Mouse (Mus musculus) heart, embryonic 11.5 days (tissue): ENCODE measurements around the gene Nedd9. TPM values are rescaled to one million over a fixed set of nuclear protein-coding genes. Genes with fewer than 3 reads are reported as not detected.

ENCODE experiments used
- ATAC-seq: fragments of 200-750 bp; cut with Nextera tagmentation; replicated peaks from 2 replicates; pipeline ENCODE4 v1.8.0; 2017; ENCODE audit warnings: moderate library complexity; ENCODE audit not compliant: insufficient number of reproducible peaks, low FRiP score, low TSS enrichment
- H3K27ac ChIP-seq: fragments of 300-500 bp; sonication (generic); 2 replicates; pipeline ENCODE4 v1.5.1; 2014; ENCODE audit warnings: mild to moderate bottlenecking, low read depth, low read length
- H3K27me3 ChIP-seq: fragments of 300-500 bp; sonication (generic); 2 replicates; pipeline ENCODE4 v1.6.1; 2014; ENCODE audit warnings: mild to moderate bottlenecking, low read length, mixed read lengths; ENCODE audit not compliant: control insufficient read depth, insufficient read depth
- H3K36me3 ChIP-seq: fragments of 300-500 bp; sonication (generic); 2 replicates; pipeline ENCODE4 v1.6.1; 2014; ENCODE audit warnings: mild to moderate bottlenecking, low read length, moderate library complexity, mixed read lengths; ENCODE audit not compliant: control insufficient read depth, insufficient read depth
- H3K4me1 ChIP-seq: fragments of 300-500 bp; sonication (generic); 2 replicates; pipeline ENCODE4 v1.6.1; 2014; ENCODE audit warnings: low read length; ENCODE audit not compliant: control insufficient read depth, insufficient read depth
- H3K4me2 ChIP-seq: fragments of 300-500 bp; sonication (generic); 2 replicates; pipeline ENCODE4 v1.6.1; 2014; ENCODE audit warnings: mild to moderate bottlenecking, moderate library complexity
- H3K4me3 ChIP-seq: fragments of 300-500 bp; sonication (generic); 2 replicates; pipeline ENCODE4 v1.5.1; 2014; ENCODE audit warnings: low read depth, low read length
- H3K9ac ChIP-seq: fragments of 300-500 bp; sonication (generic); 2 replicates; pipeline ENCODE4 v1.6.1; 2014; ENCODE audit warnings: mild to moderate bottlenecking, low read depth, low read length, moderate library complexity
- H3K9me3 ChIP-seq: fragments of 300-500 bp; sonication (generic); replicated peaks from 2 replicates; pipeline ENCODE4 v1.6.1; 2016; ENCODE audit warnings: low read length; ENCODE audit not compliant: control insufficient read depth
- WGBS: fragments of 180-500 bp; shearing (Covaris S2); extraction: QIAGEN DNeasy Blood & Tissue Kit; methylation state at CpG from one replicate; pipeline ENCODE4 v1.1.7; 2014; ENCODE audit not compliant: insufficient replicate concordance; 5-methylcytosine and 5-hydroxymethylcytosine counted together
- polyA plus RNA-seq: library from polyadenylated mRNA; unstranded; fragments of >200 nt; fragmentation: Nextera tagmentation; extraction: Ambion mirVana; gene quantifications from 2 replicates; pipeline ENCODE4 v1.2.1, GENCODE M21; 2014

Nedd9 gene
- polyA plus RNA-seq, 1 experiment from 2014 or later = 19.2 TPM

DNA sequence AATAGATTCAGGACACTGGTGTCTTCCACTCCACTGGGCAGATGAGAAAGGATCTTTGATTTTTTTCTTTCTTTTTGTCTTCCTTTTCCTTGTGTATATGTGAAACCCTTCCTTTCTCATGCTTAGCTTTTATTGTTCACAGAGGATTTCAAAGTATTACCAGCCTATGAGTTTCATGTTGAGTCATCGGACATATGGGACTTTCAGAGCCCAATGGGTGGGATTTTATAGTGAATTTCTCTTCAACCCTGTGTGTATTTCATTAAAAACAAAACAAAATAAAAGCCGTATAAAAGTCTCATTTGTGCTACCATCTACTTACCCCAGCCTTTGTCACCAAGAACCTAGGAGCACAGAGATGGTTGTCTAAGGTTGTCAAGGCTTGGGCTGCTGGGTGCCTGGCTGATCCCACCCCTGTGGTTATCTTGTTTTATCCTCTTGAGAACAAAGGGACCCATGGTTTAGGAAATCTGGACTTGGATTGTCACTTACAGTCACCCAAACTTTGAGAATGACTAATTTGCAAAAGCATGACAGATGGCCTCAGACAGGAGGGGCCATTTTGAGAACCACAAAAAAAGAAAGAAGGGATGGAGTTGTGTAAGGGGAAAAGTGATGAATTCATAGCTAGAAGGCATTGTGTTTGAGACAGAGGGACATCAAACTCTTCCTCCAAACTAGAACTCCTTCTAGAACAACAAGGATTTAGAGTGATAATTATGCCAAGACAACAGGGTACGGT is 41.9 kb downstream of the Nedd9 start:
- Histone ChIP-seq H3K27me3 (peaks cover 58% of the 10 kb centered on the region), H3K4me3 (no peak overlapping the region), H3K4me2 (no peak overlapping the region), H3K9ac (no peak overlapping the region), H3K9me3 (no peaks in the 10 kb centered on the region), H3K27ac (no peak overlapping the region), H3K36me3 (no peaks in the 10 kb centered on the region), H3K4me1 (no peaks in the 10 kb centered on the region)
- no peak for ATAC-seq
- 84% methylated on average over 3 of the region's 3 CpGs for WGBS

GRCm38 (mm10) chr13:41444230-41444629 is 42.9 kb downstream of the Nedd9 start:
- Histone ChIP-seq H3K9me3 (no peaks in the 10 kb centered on the region), H3K4me2 (no peak overlapping the region), H3K4me1 (no peaks in the 10 kb centered on the region), H3K4me3 (no peak overlapping the region), H3K36me3 (no peaks in the 10 kb centered on the region), H3K9ac (no peak overlapping the region), H3K27me3 (peaks cover 48% of the 10 kb centered on the region), H3K27ac (no peak overlapping the region)
- ATAC-seq = no peak
- 85% methylated on average over 6 of the region's 6 CpGs for WGBS

GRCm38 (mm10) chr13:41442145-41442544 is 45.0 kb downstream of the Nedd9 start:
- no peak for ATAC-seq
- Histone ChIP-seq H3K27ac (no peak overlapping the region), H3K9me3 (no peaks in the 10 kb centered on the region), H3K9ac (no peak overlapping the region), H3K4me1 (no peaks in the 10 kb centered on the region), H3K4me2 (no peak overlapping the region), H3K4me3 (no peak overlapping the region), H3K27me3 (peaks cover 32% of the 10 kb centered on the region), H3K36me3 (no peaks in the 10 kb centered on the region)
- WGBS = 78% methylated on average over 4 of the region's 4 CpGs

- no peak overlapping the region for H3K4me2 ChIP-seq
- H3K27me3 ChIP-seq = peaks cover 24% of the 10 kb centered on the region
- H3K9me3 ChIP-seq = no peaks in the 10 kb centered on the region
- no peak overlapping the region for H3K4me3 ChIP-seq
- H3K9ac ChIP-seq = no peak overlapping the region
- WGBS = 63% methylated on average over 1 of the region's 1 CpGs
- H3K27ac ChIP-seq = no peak overlapping the region
- H3K36me3 ChIP-seq = no peaks in the 10 kb centered on the region
- H3K4me1 ChIP-seq = no peaks in the 10 kb centered on the region
- no peak for ATAC-seq
Measured at GRCm38 (mm10) chr13:41440205-41440604, 47.0 kb downstream of the Nedd9 start.

- H3K4me2 ChIP-seq = no peak overlapping the region
- no peak overlapping the region for H3K9ac ChIP-seq
- H3K9me3 ChIP-seq = no peaks in the 10 kb centered on the region
- H3K4me3 ChIP-seq = no peak overlapping the region
- 91% methylated on average over 2 of the region's 2 CpGs for WGBS
- no peak for ATAC-seq
- H3K36me3 ChIP-seq = no peaks in the 10 kb centered on the region
- no peak overlapping the region for H3K27ac ChIP-seq
- H3K27me3 ChIP-seq = peaks cover 12% of the 10 kb centered on the region
- no peaks in the 10 kb centered on the region for H3K4me1 ChIP-seq
Measured at GRCm38 (mm10) chr13:41437390-41437789, 49.8 kb downstream of the Nedd9 start.

DNA sequence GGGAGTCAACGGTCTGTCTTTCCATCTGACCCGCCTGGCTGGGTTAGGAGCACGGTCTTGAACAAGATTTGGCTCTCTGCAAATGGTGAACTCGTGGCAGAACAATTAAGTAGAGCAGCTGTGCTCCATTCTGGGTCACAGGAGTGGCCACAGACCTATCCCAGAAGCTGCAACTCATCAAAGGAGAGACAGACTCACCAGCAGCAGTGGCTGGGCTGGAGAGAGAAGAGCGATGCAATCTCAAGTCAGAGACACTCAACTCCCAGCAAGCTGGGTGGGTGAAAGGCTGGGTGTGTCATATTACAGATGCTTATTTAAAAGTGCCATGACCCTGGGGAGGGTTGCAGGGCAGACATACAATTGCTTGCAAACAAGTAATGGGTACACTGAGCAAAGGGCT is 50.4 kb downstream of the Nedd9 start:
- H3K9me3 ChIP-seq = no peaks in the 10 kb centered on the region
- 72% methylated on average over 5 of the region's 5 CpGs for WGBS
- H3K27ac ChIP-seq = no peak overlapping the region
- H3K4me2 ChIP-seq = no peak overlapping the region
- no peak for ATAC-seq
- H3K4me1 ChIP-seq = no peaks in the 10 kb centered on the region
- H3K36me3 ChIP-seq = no peaks in the 10 kb centered on the region
- H3K27me3 ChIP-seq = peaks cover 12% of the 10 kb centered on the region
- no peak overlapping the region for H3K4me3 ChIP-seq
- no peak overlapping the region for H3K9ac ChIP-seq

GRCm38 (mm10) chr13:41433201-41433600 is 54.0 kb downstream of the Nedd9 start:
- Histone ChIP-seq H3K27ac (no peak overlapping the region), H3K4me3 (no peak overlapping the region), H3K9me3 (no peaks in the 10 kb centered on the region), H3K9ac (no peak overlapping the region), H3K4me1 (no peaks in the 10 kb centered on the region), H3K27me3 (peaks cover 12% of the 10 kb centered on the region), H3K36me3 (no peaks in the 10 kb centered on the region), H3K4me2 (no peak overlapping the region)
- no peak for ATAC-seq
- 78% methylated on average over 6 of the region's 6 CpGs for WGBS

DNA sequence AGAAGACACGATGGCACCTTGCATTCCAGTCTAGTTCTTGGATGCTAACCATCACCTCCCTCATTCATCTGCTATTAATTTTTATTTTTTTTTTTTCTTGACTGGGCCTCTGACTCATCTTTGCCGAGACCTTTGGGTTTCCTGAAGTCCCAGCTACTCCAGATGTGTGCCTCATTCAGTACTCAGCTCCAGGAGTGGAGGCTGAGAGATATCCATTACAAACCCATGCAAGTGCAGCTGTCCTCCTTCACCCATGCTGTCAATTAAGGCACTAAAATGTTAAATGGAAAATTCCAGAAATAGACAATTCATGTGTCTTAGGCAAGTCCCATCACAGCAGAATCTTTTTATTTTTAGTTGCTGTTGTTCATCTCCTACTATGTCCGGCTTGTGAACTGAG is 55.4 kb downstream of the Nedd9 start:
- peaks cover 7% of the 10 kb centered on the region for H3K27me3 ChIP-seq
- H3K36me3 ChIP-seq = no peaks in the 10 kb centered on the region
- no peaks in the 10 kb centered on the region for H3K9me3 ChIP-seq
- no peak overlapping the region for H3K27ac ChIP-seq
- WGBS = 68% methylated on average over 3 of the region's 3 CpGs
- H3K4me2 ChIP-seq = no peak overlapping the region
- H3K4me1 ChIP-seq = no peaks in the 10 kb centered on the region
- no peak for ATAC-seq
- H3K9ac ChIP-seq = no peak overlapping the region
- no peak overlapping the region for H3K4me3 ChIP-seq

- WGBS = 87% methylated on average over 3 of the region's 3 CpGs
- Histone ChIP-seq H3K9ac (no peak overlapping the region), H3K9me3 (no peaks in the 10 kb centered on the region), H3K27ac (no peak overlapping the region), H3K27me3 (no peaks in the 10 kb centered on the region), H3K4me3 (no peak overlapping the region), H3K36me3 (no peaks in the 10 kb centered on the region), H3K4me2 (no peak overlapping the region), H3K4me1 (peaks cover 9% of the 10 kb centered on the region)
- ATAC-seq = no peak
Measured at GRCm38 (mm10) chr13:41427046-41427445, 60.1 kb downstream of the Nedd9 start.
